Mouse (Mus musculus): ENCODE data around the gene Olfr522. TPM values are rescaled to one million over a fixed set of nuclear protein-coding genes. Genes with fewer than 3 reads are reported as not detected.

Olfr522 gene
- total RNA-seq (2021), result not detected
- long read RNA-seq, experiment 1, result 0 reads
- long read RNA-seq, experiment 2, result 0 reads

DNA sequence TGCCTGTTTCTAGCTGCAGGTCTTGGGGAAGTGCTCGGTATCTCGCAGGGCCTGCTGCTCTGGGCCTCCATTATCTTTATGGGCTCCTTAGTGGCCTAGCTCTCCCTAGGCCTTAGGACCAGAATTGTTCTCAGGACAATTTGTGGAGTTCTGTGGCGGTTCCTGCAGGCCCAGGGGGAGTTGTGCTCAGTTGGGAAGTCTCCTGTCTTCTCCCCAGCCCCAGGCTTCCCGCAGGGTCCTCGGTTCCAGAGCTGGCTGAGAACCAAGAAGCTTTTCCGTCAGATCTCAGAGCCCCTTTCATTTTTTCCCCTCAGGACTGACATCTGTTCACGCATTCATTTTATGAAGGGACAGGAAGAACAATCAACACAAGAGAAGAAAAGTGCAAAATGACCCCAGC is at the start of gene Olfr522:
TSS of gene Olfr522 (minus strand) at position 101 of the 400 bp plus-strand sequence.
- no peak for DNase-seq
- intact Hi-C loops (cut with DNase I), result no loop called here

DNA sequence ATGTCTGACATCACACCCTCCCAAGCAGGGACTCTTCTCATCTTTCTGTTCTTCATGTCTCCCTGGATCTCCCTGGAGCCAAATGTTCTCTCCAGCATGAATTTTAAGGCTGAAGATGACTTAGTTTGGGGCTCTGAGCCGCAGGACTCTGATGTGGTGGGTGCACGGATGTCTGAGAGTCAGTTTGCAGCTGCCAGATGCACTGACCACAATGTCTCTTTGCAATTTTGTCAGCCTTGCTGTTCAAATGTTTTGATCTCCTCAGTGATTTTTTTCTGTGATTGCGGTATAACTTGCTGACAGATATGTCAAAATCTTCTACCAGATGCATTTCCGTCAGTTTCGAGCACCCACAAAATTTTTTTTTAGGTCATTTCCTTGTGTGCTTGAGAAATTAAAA is 49.3 kb upstream of the Olfr522 start:
- intact Hi-C loops (cut with DNase I), result no loop called here
- no peak for DNase-seq

DNA sequence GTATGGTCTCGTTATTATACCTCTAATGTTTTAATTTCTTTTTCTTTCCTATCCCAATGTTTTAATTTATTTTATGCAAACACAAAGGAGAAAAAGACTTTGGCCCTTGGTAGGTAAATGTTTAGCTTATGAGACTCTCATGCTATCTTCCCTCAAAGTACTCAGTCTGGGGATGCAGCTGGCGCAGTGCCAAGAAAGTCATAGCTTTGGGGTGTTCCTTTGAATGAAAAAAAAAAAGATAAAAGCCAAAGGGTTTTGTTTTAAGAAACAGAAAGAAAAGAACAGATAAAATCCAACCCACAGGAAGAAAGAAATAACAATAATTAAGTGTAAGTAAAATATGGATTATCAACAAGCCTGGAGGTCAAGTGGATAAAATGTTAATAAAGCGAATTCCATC is 44.1 kb upstream of the Olfr522 start:
- no peak for DNase-seq
- intact Hi-C loops (cut with DNase I), result no loop called here

DNA sequence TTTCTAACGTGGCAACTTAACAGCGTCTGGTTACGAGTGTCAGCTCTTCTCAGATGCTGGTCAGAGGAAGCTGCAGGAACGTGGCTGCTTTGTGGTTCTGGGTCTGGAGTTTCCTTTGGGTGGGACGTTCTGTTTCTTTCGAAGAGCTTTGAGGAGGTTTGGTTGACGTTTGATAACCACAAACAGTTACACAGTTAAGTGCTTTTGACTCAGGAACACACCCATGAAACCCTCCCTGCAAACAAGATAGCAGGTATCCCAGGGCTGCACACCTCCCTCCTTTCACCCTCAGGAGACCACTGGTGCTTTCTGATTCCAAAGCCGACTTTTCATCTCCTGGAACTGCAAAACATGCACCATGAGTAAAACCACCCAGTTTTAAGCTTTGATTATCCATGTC is 43.6 kb upstream of the Olfr522 start:
- intact Hi-C loops (cut with DNase I), result no loop called here
- no peak for DNase-seq

DNA sequence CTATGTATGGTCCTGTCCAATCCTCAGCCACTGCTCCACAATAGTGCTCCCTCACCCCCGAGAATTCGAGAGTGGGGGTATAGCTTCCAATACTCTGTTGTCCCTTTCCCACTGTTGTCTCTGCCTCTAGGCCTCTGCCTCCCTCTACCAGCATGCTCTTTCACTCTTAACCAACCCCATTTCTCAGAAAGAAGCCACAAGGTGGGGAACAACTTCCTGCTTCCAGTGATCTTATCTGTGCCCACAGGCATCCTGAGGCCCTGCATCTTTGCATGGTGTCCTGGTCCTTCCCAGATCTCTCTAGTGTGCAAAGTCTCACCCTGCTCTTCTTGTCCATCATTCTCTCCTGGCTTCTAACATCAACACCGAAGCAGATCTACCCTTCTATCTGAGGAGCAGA is 42.3 kb upstream of the Olfr522 start:
- no peak for DNase-seq

DNA sequence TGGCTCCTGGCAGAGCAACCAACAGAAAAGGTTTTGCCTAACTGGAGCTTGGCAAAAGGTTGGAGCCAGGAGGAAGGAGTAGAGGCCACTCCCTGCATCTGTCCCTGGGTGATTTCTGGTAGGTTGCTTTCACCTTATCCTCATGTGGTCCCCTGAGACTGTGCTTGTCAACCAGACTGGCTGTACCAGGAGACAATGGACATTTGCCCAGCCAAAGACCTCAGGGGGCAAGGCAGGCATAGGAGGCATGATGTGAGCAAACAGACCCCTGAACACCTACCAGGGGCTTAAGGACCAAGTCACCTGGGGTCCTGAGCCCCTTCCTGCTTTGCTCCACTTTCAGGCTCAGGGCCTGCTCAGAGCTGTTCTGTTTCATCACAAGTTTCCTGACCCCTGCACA is 41.3 kb upstream of the Olfr522 start, which contains the start of gene Olfr524:
TSS of gene Olfr524 (minus strand) at position 101 of the 400 bp plus-strand sequence.
- intact Hi-C loops (cut with DNase I), result no loop called here
- no peak for DNase-seq

More for the DNA sequence above, 42.3 kb upstream of the Olfr522 start:
- intact Hi-C loops (cut with DNase I), result no loop called here

DNA sequence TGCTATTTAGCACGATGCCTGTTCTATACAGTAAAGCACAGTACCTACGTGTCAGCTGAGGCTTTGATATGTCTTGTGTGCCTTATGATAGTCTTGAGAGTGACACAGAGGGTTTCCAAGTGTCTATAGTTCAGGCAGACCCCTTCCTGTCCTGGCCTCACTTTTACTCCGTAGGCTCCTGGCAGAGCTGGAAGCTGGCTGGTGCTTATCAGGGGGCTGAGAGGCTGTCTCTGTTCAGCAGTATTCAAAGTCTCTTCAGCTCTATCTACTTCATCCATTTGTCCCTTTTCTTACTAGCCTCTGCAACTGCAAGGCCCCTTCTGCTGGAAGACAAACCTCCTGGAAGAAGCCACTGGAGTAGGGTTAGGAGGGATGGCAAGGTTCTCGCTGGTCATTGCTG is 36.5 kb upstream of the Olfr522 start:
- no peak for DNase-seq
- intact Hi-C loops (cut with DNase I), result no loop called here

DNA sequence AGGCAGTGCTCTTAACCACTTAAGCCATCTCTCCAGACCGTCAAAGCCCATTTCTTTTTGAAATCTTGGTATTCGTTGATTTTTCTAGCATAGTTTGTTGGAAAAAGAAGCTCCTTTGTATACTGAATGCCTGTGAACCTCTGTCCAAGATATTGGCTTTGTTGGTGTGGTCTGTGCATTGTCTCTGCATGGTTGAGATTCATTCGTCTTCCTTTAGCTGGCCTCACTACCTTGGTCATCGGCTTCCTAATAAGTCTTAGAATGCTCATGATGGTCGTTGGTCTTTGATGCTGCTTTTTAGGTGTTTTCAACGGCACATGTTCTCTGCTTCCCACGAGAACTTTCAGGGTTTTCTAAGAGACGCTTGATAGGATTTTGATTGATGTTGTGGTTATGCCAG is 31.4 kb upstream of the Olfr522 start:
- no peak for DNase-seq
- intact Hi-C loops (cut with DNase I), result no loop called here

DNA sequence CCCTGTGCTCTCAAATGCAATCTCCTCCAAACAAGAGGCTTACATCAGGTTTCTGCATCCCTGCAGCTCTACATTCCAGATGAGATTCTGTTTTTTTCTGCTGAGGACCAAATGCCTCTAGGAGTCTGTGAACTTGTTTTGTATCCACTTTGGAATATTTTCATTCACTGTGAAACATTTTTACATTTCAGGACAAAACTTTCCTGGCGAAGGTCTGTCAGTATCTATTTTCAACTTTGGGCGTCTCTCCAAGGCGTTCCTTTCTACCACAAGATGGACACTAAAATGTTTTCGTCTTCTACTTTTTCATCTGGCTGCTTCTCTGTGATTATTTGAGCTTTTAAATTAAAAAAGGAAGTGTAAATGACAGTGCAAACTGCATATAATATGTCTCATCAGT is 29.5 kb upstream of the Olfr522 start:
- DNase-seq, result no peak
- intact Hi-C loops (cut with DNase I), result no loop called here

DNA sequence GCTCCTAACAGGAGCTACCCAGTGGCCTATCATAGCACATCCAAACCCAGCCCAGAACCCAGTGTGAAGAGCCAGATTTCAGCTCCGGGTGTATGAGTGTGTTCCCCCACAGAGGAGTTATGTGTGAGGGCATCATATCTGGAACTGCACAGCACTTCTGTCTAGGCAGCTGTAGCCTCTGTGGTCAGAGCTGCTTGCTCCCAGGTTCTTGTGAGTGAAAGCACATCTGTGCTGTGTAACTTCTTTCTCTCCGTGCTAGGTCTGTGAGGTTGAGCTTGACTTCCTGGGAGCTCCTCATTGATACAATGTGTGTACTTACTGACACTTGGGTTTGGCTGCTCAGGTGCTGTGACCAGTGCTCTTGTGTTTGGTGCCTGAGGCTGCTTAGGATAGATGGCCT is 28.3 kb upstream of the Olfr522 start:
- DNase-seq, result no peak
- intact Hi-C loops (cut with DNase I), result no loop called here

DNA sequence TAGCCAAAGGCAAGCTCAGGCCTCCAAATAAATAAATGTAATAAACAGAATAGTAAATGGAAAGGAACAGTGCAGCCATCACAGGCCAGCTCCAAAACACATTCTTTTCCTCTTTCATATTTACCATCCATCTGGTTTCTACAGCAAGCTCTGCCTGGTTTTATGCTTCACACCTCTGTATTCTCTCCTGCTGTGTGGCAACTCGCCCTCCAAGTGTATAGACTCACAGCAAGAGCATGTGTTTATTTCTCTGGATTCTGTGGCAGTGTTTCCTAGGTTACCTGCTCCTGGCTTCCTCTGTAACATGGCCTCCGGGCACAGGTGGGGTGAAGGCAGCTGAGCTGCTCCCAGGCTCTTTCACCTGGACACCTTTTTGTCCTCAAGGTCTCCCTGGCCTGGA is 27.9 kb upstream of the Olfr522 start:
- intact Hi-C loops (cut with DNase I), result no loop called here

DNA sequence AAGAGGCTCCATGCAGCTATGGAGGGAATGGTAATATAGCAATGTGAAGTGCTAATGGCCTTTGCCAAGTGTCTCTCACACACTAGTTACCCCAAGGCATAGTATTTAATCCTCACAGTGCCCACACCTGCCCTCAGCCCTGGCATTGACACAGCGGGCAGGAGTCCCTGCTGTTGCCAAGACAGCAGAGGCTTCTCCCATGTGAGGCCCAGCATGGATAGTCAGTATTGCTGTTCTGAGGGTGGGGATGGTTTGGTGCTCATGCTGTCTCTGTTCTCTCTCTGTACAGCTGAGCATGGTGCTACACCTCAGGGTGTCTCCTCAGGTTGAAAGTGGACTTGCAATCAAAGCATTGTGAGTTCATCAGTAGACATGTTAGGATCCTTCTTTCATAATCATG is 25.9 kb upstream of the Olfr522 start:
- no peak for DNase-seq
- intact Hi-C loops (cut with DNase I), result no loop called here

More for the DNA sequence above, 27.9 kb upstream of the Olfr522 start:
- DNase-seq, result no peak

DNA sequence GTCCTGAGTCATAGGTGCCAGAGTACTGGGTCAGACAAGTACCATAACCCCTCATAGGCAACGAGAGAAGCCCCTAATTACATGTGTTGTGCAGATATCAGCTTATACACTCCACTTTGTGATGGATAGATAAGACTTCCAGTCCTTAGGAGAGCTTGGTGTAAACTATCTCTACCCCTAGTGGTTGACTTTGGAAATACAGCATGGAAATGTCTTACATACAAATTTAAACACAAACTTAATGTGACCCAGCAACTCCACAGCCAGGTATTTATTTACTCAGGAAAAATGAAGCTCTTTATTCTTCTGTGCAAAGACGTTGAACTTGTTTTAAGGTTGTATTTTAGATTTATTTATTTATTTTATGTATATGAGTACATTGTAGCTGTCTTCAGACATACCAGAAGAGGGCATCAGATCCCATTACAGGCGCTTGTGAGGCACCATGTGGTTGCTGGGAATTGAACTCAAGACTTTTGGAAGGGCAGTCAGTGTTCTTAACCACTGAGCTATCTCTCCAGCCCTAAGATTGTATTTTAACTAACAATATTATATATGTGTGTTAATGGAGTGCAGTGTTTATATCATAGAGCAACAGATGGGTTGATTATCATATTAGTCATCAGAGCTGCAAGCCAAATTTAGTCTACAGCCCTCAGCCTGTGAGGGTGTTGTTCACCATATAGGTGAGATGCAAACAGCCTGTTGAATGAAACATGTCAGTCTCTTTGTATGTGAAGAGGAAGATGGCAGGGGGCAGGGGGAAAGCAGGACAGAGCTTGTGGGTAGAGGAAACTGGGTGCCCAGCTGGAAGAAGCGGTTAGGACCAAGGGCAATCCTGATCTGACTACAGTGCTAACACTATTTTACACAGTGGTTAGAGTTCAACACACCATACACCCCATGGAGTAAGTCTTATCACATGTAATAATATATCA is 24.1 kb upstream of the Olfr522 start:
- DNase-seq, result no peak

DNA sequence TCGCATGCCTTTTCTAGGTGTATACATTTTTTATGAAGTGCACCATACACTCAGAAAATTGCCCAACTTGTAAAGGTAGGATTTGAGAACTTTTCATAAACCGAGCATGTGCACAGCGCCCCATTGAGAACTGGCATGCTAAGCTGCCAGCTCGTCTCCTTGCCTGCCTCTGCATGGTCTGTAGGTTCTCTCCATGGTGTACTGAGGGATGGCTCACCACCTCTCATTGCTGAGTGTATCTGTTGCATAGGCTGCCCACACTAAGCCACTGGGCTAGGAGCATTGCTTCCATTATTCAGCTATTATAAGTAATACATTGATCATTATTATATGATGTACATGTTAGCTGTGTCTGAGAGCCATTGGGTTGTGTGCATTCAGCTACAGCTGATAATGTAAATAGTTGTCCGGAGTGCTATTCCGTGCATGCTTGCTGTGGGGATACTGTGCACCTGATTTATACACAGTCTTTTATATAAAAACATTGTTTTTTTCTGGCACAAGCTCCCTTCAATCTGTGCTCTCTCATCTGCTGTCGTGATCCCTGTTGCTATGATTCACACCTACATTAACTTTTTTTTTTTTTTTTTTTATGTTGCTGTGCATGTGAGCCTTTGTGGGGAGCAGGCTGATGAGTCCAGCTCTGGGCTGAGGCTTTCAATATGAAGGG is 23.3 kb upstream of the Olfr522 start:
- intact Hi-C loops (cut with DNase I), result no loop called here
- DNase-seq, result no peak

More for the DNA sequence above, 24.1 kb upstream of the Olfr522 start:
- intact Hi-C loops (cut with DNase I), result no loop called here

DNA sequence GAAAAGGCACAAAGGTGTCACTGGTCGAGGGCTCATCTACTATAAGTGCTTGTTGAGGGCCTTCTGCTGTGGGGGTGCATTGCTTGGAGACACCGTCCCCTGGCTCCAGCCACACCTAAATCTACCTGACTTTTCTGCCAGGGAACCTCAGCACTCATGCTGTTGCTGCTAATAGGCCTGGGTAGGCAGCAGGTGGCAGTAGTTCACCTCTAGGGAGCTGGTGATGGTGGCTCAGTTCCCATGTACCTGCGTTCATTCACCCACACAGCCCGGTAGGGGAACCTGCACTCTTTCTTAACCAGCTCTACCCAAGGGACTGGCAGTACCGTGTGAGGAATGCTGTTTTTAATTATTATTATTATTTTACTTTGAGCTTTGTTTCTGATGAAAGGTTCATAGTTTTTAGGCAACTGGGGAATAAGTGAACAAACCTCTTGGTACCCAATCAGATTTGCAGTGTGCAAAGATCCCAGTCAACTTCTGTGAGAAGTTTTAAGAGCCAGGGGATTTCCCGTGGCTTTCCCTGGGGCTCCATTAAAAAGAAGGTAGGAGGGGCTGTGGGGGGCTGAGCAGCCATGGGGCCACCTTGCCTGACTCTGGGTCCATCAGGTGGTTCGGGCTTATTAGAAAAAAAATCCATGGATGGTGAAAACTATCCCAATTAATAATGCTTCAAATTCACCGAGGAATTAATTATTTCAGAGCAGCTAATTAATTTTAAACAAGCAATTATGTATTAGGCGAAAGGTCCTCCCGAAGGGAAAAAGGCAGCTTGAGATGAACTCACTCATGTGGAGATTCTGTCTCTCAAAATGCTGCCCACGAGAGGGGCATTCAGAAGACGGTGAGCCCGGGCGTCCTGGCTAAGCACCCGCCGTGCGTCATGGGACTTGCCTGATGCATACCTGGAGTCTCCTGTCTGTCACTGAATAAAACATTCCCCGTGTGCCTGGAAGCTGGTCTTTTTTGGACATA is 22.4 kb upstream of the Olfr522 start:
- intact Hi-C loops (cut with DNase I), result no loop called here
- no peak for DNase-seq

DNA sequence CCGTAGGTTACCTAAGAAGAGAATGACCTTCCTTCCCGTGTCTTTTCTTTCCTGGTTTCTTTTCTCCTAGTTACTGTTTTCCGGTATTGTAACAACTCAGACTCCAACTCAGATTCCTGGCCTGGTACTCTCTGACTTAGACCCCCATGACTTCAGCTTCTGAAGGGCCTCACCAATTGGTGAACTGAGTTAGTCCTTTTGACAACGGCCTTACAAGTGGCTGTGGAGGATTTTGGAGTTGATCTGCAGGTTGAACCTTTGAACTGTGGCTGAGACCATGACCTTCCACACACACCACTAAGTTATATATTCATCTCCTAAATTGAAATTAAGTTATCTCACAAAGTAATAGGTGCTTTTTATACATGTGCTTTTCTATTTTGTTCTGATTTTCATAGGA is 19.6 kb upstream of the Olfr522 start:
- intact Hi-C loops (cut with DNase I), result no loop called here
- no peak for DNase-seq

DNA sequence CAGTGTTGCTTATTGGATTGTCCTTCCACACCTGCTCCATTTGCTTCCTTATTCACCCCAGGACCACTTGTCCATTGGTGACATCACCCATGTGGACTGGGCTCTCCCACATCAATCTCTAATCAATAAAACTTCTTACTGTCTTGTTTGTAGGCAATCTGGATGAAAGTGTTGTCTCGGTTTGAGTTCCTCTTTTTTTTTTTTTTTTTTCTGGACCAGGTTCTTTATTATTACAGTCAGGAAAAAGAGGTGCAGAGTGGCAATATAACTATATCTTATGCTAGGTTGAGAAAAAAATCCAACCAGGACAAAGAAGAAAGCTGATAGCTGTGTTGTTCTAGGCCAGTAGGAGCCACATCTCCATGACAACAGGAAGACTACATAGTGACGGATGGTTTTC is 16.1 kb upstream of the Olfr522 start:
- intact Hi-C loops (cut with DNase I), result no loop called here
- no peak for DNase-seq

DNA sequence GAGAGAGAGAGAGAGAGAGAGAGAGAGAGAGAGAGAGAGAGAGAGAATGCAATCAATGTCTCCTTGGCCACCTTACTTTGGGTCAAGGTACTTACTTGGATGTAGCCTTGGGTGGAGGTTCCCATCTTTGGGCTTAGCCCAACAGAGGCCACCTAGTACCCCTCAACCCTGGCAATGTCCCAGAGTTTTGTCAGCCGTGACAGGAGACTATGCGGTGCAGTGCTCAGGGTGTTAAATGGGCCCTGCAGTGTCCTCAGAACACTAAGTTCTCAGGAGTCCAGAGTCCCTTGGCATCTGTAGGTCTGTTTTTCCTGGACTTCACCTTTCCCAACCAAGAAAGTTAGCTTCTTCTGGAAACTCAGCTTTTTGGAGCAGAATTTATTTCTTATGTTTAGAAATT is 14.6 kb upstream of the Olfr522 start:
- DNase-seq, result no peak
- intact Hi-C loops (cut with DNase I), result no loop called here

DNA sequence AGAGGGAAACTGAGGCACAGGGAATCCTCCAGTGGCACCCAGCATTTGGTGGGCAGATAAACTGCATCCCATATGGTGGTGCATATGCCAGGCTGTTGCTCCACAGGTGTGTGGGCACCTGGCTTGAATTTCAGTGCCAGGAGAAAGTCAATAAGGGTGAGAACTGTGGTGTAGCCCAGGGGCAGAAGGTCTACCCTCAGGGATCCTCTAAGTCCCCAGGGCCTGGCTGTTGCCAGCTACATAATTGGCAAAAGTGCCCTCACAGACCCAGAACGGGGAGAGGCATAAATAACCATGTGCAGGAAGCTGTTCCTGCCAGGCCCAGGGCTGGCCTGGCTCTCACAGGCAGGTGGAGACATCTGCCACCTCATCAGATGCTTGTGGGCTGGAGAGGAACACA is 8.4 kb upstream of the Olfr522 start, which contains the start of gene Olfr523:
TSS of gene Olfr523 (plus strand) at position 282 of the 400 bp plus-strand sequence.
- DNase-seq, result no peak
- intact Hi-C loops (cut with DNase I), result no loop called here

DNA sequence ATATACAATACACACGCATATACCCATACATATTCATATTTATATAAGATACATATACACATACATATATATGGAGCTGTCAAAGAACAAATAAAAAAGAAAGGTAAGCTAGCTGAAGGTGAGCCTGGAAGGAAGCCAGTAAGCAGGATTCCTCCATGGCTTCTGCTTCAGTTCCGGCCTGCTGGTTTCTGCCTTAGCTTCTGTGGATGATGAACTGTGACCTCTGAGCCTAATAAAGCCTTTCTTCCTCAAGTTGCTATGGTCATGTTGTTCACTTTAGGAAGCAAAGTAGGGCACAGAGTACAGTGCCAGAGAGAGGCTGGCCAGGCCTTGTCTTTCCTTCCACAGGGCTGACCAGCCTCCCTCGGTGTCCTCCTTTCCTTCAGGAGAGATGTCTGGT is 6.3 kb upstream of the Olfr522 start:
- intact Hi-C loops (cut with DNase I), result no loop called here
- no peak for DNase-seq
